Mouse (Mus musculus) left cerebral cortex, postnatal 10 days (tissue): ENCODE data around the gene Cic. TPM values are rescaled to one million over a fixed set of nuclear protein-coding genes. Genes with fewer than 3 reads are reported as not detected.
A peak's percentile ranks its signal among the peaks of the same experiment; 100 is the strongest.

Experiments used
- DNase-seq, 2 experiments: peaks; one replicate each; pipeline ENCODE4 v3.0.0; 2021 to 2022; ENCODE audit warnings: low spot score in 2 of 2, mixed read lengths in 1 of 2; ENCODE audit errors: extremely low spot score in 1 of 2
- intact Hi-C: fragments of 180-260 bp; cut with DNase I; formaldehyde crosslinking; loops from one replicate; pipeline ENCODE4 v1.15.1; 2025
- total RNA-seq, 2 experiments: library from RNA; stranded (reverse); gene quantifications; 2 replicates each; pipeline ENCODE4 v1.2.3; 2021

Cic gene
- total RNA-seq, 2 experiments from 2014 or later: 244 to 271 TPM

GRCm38 (mm10) chr7:25266180-25266962, 1.1 kb upstream of the Cic start:
- intact Hi-C loops: no loop called here
- no peak for DNase-seq

- DNase-seq: peak; percentile 100
- intact Hi-C loops: no loop called here
These were observed 403 bp downstream of the Cic start for GRCm38 (mm10) chr7:25267751-25268463.

- DNase-seq: no peak
- intact Hi-C loops: no loop called here
These were observed 1.1 kb downstream of the Cic start for GRCm38 (mm10) chr7:25268588-25268987.

GRCm38 (mm10) chr7:25269029-25269428, 1.5 kb downstream of the Cic start:
- no peak for DNase-seq
- intact Hi-C loops: no loop called here

- intact Hi-C loops: no loop called here
- no peak for DNase-seq
These were observed 2.2 kb downstream of the Cic start for GRCm38 (mm10) chr7:25269545-25270271.

- intact Hi-C loops: no loop called here
- no peak for DNase-seq
These were observed 3.4 kb downstream of the Cic start for GRCm38 (mm10) chr7:25270652-25271633.

GRCm38 (mm10) chr7:25271651-25272444, 4.3 kb downstream of the Cic start:
- no peak for DNase-seq
- intact Hi-C loops: no loop called here

GRCm38 (mm10) chr7:25272445-25273258, 5.1 kb downstream of the Cic start:
- intact Hi-C loops: no loop called here
- no peak for DNase-seq

GRCm38 (mm10) chr7:25273259-25274241, 6.0 kb downstream of the Cic start:
- DNase-seq: no peak
- intact Hi-C loops: loop anchor here (2.0 kb wide), 1 partner anchor 27 kb away; no protein-coding TSS in a partner anchor

GRCm38 (mm10) chr7:25274571-25274970, 7.1 kb downstream of the Cic start:
- DNase-seq: no peak
- intact Hi-C loops: loop anchor here (2.0 kb wide), 1 partner anchor 28 kb away; no protein-coding TSS in a partner anchor

- intact Hi-C loops: loop anchor here (2.0 kb wide), 1 partner anchor 28 kb away; no protein-coding TSS in a partner anchor
- DNase-seq: no peak
These were observed 7.5 kb downstream of the Cic start for GRCm38 (mm10) chr7:25274996-25275395.

- intact Hi-C loops: loop anchor here (2.0 kb wide), 1 partner anchor 29 kb away; no protein-coding TSS in a partner anchor
- DNase-seq: no peak
These were observed 8.2 kb downstream of the Cic start for GRCm38 (mm10) chr7:25275555-25276298.

GRCm38 (mm10) chr7:25277405-25277804, 9.9 kb downstream of the Cic start:
- intact Hi-C loops: no loop called here

GRCm38 (mm10) chr7:25277998-25278340, 10.5 kb downstream of the Cic start:
- intact Hi-C loops: no loop called here
- no peak for DNase-seq

More at GRCm38 (mm10) chr7:25277405-25277804, 9.9 kb downstream of the Cic start:
- DNase-seq: no peak
